Mouse (Mus musculus) kidney, postnatal 10 days (tissue): ENCODE results near the gene Svop.
A peak's percentile ranks its signal among the peaks of the same experiment; 100 is the strongest.

Experiments
- DNase-seq: peaks from one replicate; pipeline ENCODE4 v3.0.0; 2021; ENCODE audit warnings: mixed read lengths

The Svop gene

GRCm38 (mm10) chr5:113993487-113994465 lies 97.6 kb downstream of the Svop start, which contains the start of gene Ssh1:
TSS of gene Ssh1 (minus strand) at chr5:113993894.
- DNase-seq = peak; percentile 97

GRCm38 (mm10) chr5:113993031-113993486 lies 98.3 kb downstream of the Svop start:
- DNase-seq = peak; percentile 74

- DNase-seq = peak; percentile 70
Measured at GRCm38 (mm10) chr5:113992339-113992831, 99.0 kb downstream of the Svop start.

- DNase-seq = no peak
Measured at GRCm38 (mm10) chr5:113991141-113991540, 100.2 kb downstream of the Svop start.

- no peak for DNase-seq
Measured at GRCm38 (mm10) chr5:113990593-113990992, 100.8 kb downstream of the Svop start.

- DNase-seq = no peak
Measured at GRCm38 (mm10) chr5:113989437-113990024, 101.8 kb downstream of the Svop start.

GRCm38 (mm10) chr5:113986182-113986961 lies 105.0 kb downstream of the Svop start:
- peak; percentile 94 for DNase-seq

GRCm38 (mm10) chr5:113985737-113986136 lies 105.6 kb downstream of the Svop start:
- DNase-seq = no peak

GRCm38 (mm10) chr5:113984025-113984740 lies 107.2 kb downstream of the Svop start:
- no peak for DNase-seq

GRCm38 (mm10) chr5:113983541-113983940 lies 107.8 kb downstream of the Svop start:
- no peak for DNase-seq

- peak; percentile 53 for DNase-seq
Measured at GRCm38 (mm10) chr5:113981843-113982242, 109.5 kb downstream of the Svop start.

- no peak for DNase-seq
Measured at GRCm38 (mm10) chr5:113981171-113981570, 110.2 kb downstream of the Svop start.

- DNase-seq = no peak
Measured at GRCm38 (mm10) chr5:113980511-113980910, 110.9 kb downstream of the Svop start.

- DNase-seq = no peak
Measured at GRCm38 (mm10) chr5:113977309-113977708, 114.1 kb downstream of the Svop start.
